Mouse (Mus musculus) intestine, embryonic 15.5 days (tissue): ENCODE measurements around the gene Ctf2. TPM values are rescaled to one million over a fixed set of nuclear protein-coding genes. Genes with fewer than 3 reads are reported as not detected.

Experiments used
- ATAC-seq: fragments of 200-750 bp; cut with Nextera tagmentation; 2 replicates; pipeline ENCODE4 v1.8.0; 2017; ENCODE audit warnings: moderate TSS enrichment, moderate library complexity
- H3K27ac ChIP-seq: fragments of 300-500 bp; sonication (generic); 2 replicates; pipeline ENCODE4 v1.5.1; 2015; ENCODE audit warnings: mild to moderate bottlenecking, inconsistent platforms
- H3K27me3 ChIP-seq: fragments of 300-500 bp; sonication (generic); replicated peaks from 2 replicates; pipeline ENCODE4 v1.6.1; 2015; ENCODE audit warnings: inconsistent platforms
- H3K36me3 ChIP-seq: fragments of 300-500 bp; sonication (generic); 2 replicates; pipeline ENCODE4 v1.6.1; 2015; ENCODE audit warnings: inconsistent platforms
- H3K4me1 ChIP-seq: fragments of 300-500 bp; sonication (generic); replicated peaks from 2 replicates; pipeline ENCODE4 v1.6.1; 2015; ENCODE audit warnings: inconsistent platforms
- H3K4me2 ChIP-seq: fragments of 300-500 bp; sonication (generic); replicated peaks from 2 replicates; pipeline ENCODE4 v1.6.1; 2015; ENCODE audit warnings: mild to moderate bottlenecking, inconsistent platforms
- H3K4me3 ChIP-seq: fragments of 300-500 bp; sonication (generic); replicated peaks from 2 replicates; pipeline ENCODE4 v1.5.1; 2015; ENCODE audit warnings: inconsistent platforms
- H3K9ac ChIP-seq: fragments of 300-500 bp; sonication (generic); 2 replicates; pipeline ENCODE4 v1.6.1; 2015; ENCODE audit warnings: inconsistent platforms
- H3K9me3 ChIP-seq: fragments of 300-500 bp; sonication (generic); 2 replicates; pipeline ENCODE4 v1.6.1; 2016; ENCODE audit warnings: inconsistent platforms
- WGBS: fragments of 180-500 bp; shearing (Covaris S2); methylation state at CpG from one replicate; pipeline ENCODE4 v1.1.7; 2015; 5-methylcytosine and 5-hydroxymethylcytosine counted together
- polyA plus RNA-seq: library from polyadenylated mRNA; unstranded; fragments of >200 nt; fragmentation: Nextera tagmentation; extraction: Ambion mirVana; gene quantifications from 2 replicates; pipeline ENCODE4 v1.2.1, GENCODE M21; 2015

Ctf2 gene
- polyA plus RNA-seq, 1 experiment from 2014 or later, result 0.29 TPM

DNA sequence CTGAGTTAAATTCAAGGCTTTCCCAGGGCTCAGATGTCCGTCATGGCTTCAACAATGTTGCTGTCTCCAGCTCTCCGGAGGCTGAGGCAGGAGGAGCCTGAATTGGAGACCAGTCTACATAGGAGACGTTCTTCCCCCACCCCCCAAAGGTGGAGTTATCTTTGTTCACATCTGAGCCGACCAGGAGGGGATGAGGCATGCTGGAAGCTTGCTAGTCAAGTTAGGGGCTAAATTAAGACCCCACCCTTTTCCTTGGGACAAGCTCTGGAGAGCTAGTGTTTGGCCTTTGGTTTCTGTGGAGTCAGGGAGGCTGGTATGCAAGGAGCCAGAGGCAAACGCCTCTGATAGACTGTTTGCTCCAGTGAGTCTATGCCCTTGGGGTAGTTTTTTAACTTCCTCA is 21.2 kb upstream of the Ctf2 start:
- Histone ChIP-seq H3K4me2 (no peak overlapping the region), H3K9ac (no peak overlapping the region), H3K9me3 (no peaks in the 10 kb centered on the region), H3K27ac (no peak overlapping the region), H3K36me3 (peaks cover 56% of the 10 kb centered on the region), H3K27me3 (no peaks in the 10 kb centered on the region), H3K4me1 (peaks cover 2% of the 10 kb centered on the region; the same call in 1 of the 2 replicates), H3K4me3 (no peak overlapping the region)
- ATAC-seq, result no peak
- WGBS, result 65% methylated on average over 5 of the region's 5 CpGs

GRCm38 (mm10) chr7:127752069-127752468 is 20.1 kb upstream of the Ctf2 start:
- Histone ChIP-seq H3K4me1 (peaks cover 13% of the 10 kb centered on the region), H3K27ac (no peak overlapping the region), H3K9me3 (no peaks in the 10 kb centered on the region), H3K9ac (no peak overlapping the region), H3K36me3 (peaks cover 53% of the 10 kb centered on the region), H3K4me3 (no peak overlapping the region), H3K27me3 (no peaks in the 10 kb centered on the region), H3K4me2 (no peak overlapping the region)
- WGBS, result 97% methylated on average over 27 of the region's 27 CpGs
- ATAC-seq, result no peak

DNA sequence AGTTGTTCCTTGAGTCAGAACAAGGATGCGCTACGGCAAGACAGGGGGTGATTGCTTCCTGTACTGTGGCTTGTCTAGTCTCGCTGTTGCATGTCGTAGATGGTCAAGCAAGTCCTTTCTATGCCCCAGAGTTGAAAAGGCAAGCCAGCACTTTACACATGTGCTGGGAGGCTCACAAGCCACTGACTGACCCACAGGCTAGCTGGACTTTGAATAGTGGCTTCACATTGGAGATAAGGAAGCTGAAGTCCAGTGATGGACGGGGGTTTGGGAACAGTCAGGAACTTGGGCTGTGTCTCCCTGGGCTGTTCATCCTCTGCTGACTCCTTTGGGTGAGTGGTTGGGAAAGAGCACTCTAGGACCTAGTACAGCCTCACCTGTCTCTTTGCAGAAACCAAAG is 19.7 kb upstream of the Ctf2 start:
- H3K4me1 ChIP-seq, result peaks cover 13% of the 10 kb centered on the region
- 91% methylated on average over 5 of the region's 5 CpGs for WGBS
- no peak for ATAC-seq
- H3K9ac ChIP-seq, result no peak overlapping the region
- H3K9me3 ChIP-seq, result no peaks in the 10 kb centered on the region
- no peaks in the 10 kb centered on the region for H3K27me3 ChIP-seq
- H3K4me3 ChIP-seq, result no peak overlapping the region
- no peak overlapping the region for H3K27ac ChIP-seq
- no peak overlapping the region for H3K4me2 ChIP-seq
- peaks cover 49% of the 10 kb centered on the region for H3K36me3 ChIP-seq

DNA sequence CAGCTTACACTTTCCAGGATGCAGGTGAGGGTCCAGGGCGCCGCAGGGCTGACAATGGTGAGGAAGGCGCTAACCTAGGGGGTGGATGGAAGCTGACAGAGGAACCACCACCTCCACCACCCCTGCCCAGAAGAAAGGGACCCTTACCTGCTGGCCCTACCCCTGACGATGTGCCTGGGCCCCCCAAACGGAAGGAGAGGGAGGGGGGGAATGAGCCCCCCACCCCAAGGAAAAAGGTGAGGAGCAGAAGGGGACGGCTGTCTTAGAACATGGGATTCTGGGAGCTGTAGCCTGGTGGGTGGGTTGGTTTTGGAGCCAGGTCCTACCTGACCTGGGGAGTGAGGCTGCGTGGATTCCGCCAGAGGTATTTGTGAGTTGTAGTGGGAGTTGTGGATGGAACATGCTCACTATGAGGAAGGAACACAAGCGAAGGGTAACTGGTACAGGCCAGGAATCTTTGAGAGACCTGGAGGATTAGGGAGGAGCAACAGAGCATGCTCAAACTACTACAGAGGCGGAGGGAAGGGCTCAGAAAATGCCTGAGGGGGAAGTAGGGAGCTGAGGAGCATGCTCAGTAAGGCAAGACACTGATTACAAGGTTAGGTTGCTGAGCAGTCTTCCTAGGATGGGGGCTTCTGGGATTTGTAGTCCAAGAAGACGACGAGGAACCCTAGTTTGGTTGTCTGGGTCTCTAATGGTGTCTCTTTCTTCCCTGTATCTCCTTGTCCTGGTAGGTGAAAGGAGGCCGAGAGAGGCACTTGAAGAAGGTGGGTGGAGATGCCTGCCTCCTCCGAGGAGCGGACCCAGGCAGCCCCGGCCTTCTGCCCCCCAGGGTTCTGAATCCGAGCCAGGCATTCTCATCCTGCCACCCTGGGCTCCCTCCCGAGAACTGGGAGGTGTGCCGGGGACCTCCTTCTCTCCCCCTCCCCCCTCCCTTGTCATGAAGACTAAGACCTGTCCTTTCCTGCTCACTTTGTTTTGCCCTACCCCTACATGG is 18.5 kb upstream of the Ctf2 start:
- H3K9ac ChIP-seq, result no peak overlapping the region
- no peak for ATAC-seq
- no peaks in the 10 kb centered on the region for H3K27me3 ChIP-seq
- H3K4me3 ChIP-seq, result no peak overlapping the region
- peaks cover 13% of the 10 kb centered on the region for H3K4me1 ChIP-seq
- H3K27ac ChIP-seq, result no peak overlapping the region
- 84% methylated on average over 19 of the region's 19 CpGs for WGBS
- H3K9me3 ChIP-seq, result no peaks in the 10 kb centered on the region
- no peak overlapping the region for H3K4me2 ChIP-seq
- H3K36me3 ChIP-seq, result peaks cover 49% of the 10 kb centered on the region

DNA sequence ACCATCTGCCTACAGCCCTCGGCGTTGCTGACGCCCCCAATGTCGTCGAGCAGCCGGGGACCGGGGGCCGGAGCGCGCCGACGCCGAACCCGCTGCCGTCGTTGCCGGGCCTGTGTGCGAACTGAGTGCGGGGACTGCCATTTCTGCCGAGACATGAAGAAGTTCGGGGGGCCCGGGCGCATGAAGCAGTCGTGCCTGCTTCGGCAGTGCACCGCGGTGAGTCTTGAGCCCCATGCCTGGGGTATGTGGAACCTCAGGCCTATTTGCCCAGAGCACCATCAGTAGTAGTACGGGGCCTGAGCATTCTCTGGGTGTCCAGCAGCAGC is 16.2 kb upstream of the Ctf2 start:
- H3K36me3 ChIP-seq, result peaks cover 43% of the 10 kb centered on the region
- H3K4me1 ChIP-seq, result peaks cover 19% of the 10 kb centered on the region
- 93% methylated on average over 28 of the region's 28 CpGs for WGBS
- H3K4me2 ChIP-seq, result peak overlapping the region; percentile 86
- no peak overlapping the region for H3K9ac ChIP-seq
- H3K27me3 ChIP-seq, result no peaks in the 10 kb centered on the region
- no peak overlapping the region for H3K27ac ChIP-seq
- no peak for ATAC-seq
- H3K4me3 ChIP-seq, result peak overlapping the region; percentile 88; the same call in 1 of the 2 replicates
- no peaks in the 10 kb centered on the region for H3K9me3 ChIP-seq

DNA sequence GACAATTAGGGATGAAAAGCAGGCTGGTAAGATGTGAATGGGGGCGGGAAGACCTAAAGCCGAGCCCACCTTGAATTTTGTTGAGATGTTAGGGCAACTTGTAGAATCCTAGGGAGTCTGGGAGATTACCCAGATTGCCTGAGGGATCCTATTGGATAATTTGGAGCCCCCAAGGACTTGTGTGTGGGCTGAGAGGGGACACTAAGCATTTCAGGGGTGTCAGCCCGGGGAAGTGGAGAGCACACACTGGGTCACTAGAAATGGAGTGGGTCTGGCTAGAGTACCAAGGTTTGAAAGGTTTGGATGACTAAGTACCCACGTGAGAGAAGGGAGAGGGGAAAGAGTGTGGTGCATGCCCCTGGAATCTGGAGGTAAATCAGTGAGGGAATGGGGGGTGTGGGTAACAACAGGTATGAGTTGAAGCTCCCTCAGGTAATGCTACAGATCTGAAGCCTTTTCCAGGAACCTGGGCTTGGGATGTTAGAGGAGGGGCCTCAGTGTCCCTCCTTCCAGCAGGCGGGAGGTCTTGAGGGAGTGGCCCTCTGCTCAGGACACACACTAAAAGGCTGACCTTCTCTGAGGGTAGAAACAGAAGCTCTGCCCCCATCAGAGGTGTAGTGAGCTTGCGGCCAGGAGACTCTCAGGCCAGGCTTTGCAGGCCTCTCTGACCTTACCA is 15.7 kb upstream of the Ctf2 start:
- Histone ChIP-seq H3K9ac (peak overlapping the region; percentile 75), H3K4me2 (peak overlapping the region; percentile 86), H3K4me1 (peaks cover 19% of the 10 kb centered on the region), H3K27me3 (no peaks in the 10 kb centered on the region), H3K27ac (peak overlapping the region; percentile 90), H3K36me3 (peaks cover 38% of the 10 kb centered on the region), H3K4me3 (peak overlapping the region; percentile 88), H3K9me3 (no peaks in the 10 kb centered on the region)
- 34% methylated on average over 6 of the region's 6 CpGs for WGBS
- no peak for ATAC-seq

- H3K27ac ChIP-seq, result peak overlapping the region; percentile 90
- peak overlapping the region; percentile 88 for H3K4me3 ChIP-seq
- peak; percentile 17 for ATAC-seq
- peaks cover 33% of the 10 kb centered on the region for H3K36me3 ChIP-seq
- WGBS, result under 1% methylated on average over 48 of the region's 62 CpGs
- H3K4me1 ChIP-seq, result peaks cover 19% of the 10 kb centered on the region
- no peaks in the 10 kb centered on the region for H3K27me3 ChIP-seq
- peak overlapping the region; percentile 75 for H3K9ac ChIP-seq
- peak overlapping the region; percentile 86 for H3K4me2 ChIP-seq
- H3K9me3 ChIP-seq, result no peaks in the 10 kb centered on the region
Observed at GRCm38 (mm10) chr7:127746494-127747491, 14.8 kb upstream of the Ctf2 start.

- Histone ChIP-seq H3K4me3 (peak overlapping the region; percentile 88), H3K4me1 (peaks cover 19% of the 10 kb centered on the region), H3K27me3 (no peaks in the 10 kb centered on the region), H3K9me3 (no peaks in the 10 kb centered on the region), H3K4me2 (peak overlapping the region; percentile 86), H3K9ac (peak overlapping the region; percentile 75), H3K27ac (peak overlapping the region; percentile 90), H3K36me3 (peaks cover 24% of the 10 kb centered on the region)
- WGBS, result under 1% methylated on average over 39 of the region's 39 CpGs
- ATAC-seq, result peak; percentile 86
Observed at GRCm38 (mm10) chr7:127745652-127746493, 13.9 kb upstream of the Ctf2 start.

DNA sequence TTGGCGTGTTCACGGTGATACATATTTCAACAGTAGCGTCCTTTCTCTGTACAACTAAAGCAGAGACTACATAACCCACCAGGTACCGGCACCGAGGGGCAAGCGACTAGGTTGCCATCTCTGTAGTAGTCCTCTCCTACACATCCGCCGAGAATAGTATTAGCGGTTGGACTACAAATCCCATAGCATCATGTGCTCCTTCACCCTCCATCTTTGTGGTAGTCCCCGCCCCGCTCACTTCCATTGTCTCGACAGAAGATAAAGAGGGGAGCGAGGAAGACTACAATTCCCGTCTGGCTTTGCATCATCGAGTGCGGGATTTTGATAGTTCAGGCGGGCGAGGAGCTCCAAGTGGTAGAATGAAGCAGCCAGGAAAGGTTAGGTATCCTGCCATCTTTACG is 13.3 kb upstream of the Ctf2 start:
- WGBS, result 0% methylated on average over 19 of the region's 19 CpGs
- peak; percentile 88 for ATAC-seq
- Histone ChIP-seq H3K9ac (peak overlapping the region; percentile 75), H3K27ac (peak overlapping the region; percentile 90), H3K9me3 (no peaks in the 10 kb centered on the region), H3K27me3 (no peaks in the 10 kb centered on the region), H3K36me3 (peaks cover 18% of the 10 kb centered on the region), H3K4me3 (peak overlapping the region; percentile 88), H3K4me1 (peaks cover 19% of the 10 kb centered on the region), H3K4me2 (peak overlapping the region; percentile 86)

- H3K4me1 ChIP-seq, result peaks cover 19% of the 10 kb centered on the region
- peak within 1 kb of the TSS; percentile 88 for H3K4me3 ChIP-seq
- H3K4me2 ChIP-seq, result peak within 1 kb of the TSS; percentile 86
- H3K36me3 ChIP-seq, result peaks cover 11% of the 10 kb centered on the region
- no peak for ATAC-seq
- peak within 1 kb of the TSS; percentile 75; the same call in 1 of the 2 replicates for H3K9ac ChIP-seq
- no peaks in the 10 kb centered on the region for H3K27me3 ChIP-seq
- under 1% methylated on average over 26 of the region's 26 CpGs for WGBS
- no peaks in the 10 kb centered on the region for H3K9me3 ChIP-seq
- H3K27ac ChIP-seq, result peak within 1 kb of the TSS; percentile 90
Observed at GRCm38 (mm10) chr7:127744366-127745045, 12.5 kb upstream of the Ctf2 start, which contains the start of gene Fbxl19. TSS of gene Fbxl19 (plus strand) at chr7:127744543.
